Mouse (Mus musculus) 3134 (cell line): ENCODE data around the gene Rell1.

Experiments used
- DNase-seq: peaks from one replicate; pipeline ENCODE4 v3.0.0-alpha.2; 2011; ENCODE audit warnings: low spot score; ENCODE audit not compliant: insufficient read length; ENCODE audit errors: extremely low read depth

Gene Rell1

DNA sequence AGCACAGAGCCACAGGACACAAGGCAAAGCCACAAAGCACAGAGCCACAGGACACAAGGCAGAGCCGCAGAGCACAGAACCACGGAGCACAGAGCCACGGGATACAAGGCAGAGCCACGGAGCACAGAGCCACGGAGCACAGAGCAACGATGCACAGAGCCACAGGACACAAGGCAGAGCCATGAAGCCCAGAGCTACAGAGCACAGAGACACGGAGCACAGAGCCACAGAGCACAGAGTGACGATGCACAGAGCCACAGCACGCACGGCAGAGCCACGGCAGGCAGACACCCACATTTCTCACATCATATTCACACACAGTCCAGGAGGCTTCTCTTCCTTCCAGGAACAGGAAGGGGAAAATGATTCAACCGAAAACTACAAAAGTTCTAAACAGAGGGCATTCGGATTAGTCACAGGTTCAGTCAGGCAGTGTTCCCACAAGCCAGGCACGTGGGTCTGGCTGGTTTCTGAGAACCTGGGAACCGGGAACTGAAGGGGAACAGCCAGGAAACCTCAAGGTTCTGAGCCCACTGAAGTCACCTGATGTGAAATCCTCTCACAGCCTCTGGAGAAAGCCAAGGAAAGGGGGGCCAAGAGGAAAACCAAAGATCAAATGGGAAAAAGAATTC is 15.2 kb downstream of the Rell1 start:
- DNase-seq: peak; percentile 56

- no peak for DNase-seq
These were observed 16.7 kb downstream of the Rell1 start for GRCm38 (mm10) chr5:63952039-63952438.

GRCm38 (mm10) chr5:63951421-63951911 is 17.2 kb downstream of the Rell1 start:
- DNase-seq: no peak

DNA sequence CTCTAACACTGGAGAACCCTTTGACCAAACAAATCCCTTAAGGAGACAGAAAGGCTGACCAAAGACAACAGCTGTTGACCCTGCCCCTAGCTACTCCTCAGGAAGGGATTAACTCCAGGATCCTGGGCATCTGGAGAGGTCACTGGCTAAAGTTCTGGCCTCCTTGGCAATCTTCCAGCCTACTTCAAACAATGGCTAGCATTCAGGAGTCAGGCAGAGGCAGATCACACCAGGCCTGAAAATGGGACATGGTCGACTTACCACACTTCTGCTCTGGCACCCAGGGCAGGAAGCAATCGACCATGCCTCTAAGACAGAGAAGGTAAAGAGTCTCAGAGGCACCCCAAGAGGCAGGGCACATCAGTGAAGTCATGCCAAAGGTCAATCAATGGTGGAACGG is 19.5 kb downstream of the Rell1 start:
- DNase-seq: no peak

DNA sequence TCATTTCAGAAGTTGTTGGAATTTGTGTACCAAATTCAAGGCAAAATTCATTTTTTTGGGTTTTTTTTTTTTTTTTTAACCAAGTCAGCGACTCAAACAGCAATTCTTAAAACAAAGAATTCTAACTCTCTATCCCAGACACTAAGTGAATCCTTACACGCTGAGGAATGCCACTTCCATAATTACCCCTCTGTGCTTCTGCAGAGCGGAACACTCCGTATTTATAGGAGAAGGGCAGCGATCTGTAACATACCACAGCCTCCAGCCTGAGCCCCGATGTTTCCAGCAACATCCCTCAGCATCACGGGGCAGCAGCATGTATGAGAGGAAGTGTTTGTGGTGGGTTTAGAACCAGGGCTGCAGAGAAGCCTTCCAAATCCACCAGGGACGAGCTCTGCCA is 21.2 kb downstream of the Rell1 start:
- no peak for DNase-seq

GRCm38 (mm10) chr5:63943291-63943690 is 25.4 kb downstream of the Rell1 start:
- no peak for DNase-seq

GRCm38 (mm10) chr5:63941891-63942290 is 26.8 kb downstream of the Rell1 start:
- DNase-seq: no peak

GRCm38 (mm10) chr5:63938575-63938974 is 30.1 kb downstream of the Rell1 start:
- DNase-seq: no peak

DNA sequence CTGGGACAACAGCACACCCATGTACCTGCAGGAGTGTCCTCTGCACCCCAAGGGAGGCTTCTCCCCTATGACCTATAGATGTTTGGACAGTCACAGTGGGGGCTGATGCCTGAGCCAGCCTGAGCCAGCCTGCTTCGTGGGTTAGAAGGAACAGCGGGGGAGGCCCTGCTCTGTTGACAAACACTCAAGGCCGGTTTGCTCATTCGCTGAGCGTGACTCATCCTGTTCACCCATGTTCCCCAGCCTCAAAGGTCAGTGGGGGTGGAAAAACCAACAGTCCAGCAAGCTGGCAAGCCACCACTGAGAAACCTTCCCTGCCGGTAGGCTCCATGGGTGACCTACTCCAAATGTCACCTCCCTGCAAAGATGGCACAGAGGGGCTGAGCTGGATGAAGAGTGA is 32.0 kb downstream of the Rell1 start:
- peak; percentile 49 for DNase-seq

DNA sequence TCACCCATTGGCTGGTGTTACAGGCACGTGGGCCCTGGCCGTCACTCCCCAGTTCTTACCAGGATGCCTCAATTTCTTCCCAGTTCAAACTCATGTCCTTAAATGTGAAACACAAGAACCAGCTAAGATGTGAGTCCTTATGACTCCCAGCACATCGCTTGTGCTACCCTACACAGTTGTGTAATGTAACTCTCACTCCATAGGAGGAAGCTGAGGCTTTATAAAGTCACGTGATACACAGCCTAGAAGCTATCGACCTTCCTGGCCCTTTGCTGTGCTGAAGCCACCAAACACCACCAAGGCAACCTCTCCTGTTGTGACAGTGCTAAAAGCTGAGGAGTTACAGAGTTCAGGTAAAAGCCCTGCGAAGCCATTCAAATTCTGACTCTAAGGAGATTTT is 33.1 kb downstream of the Rell1 start:
- no peak for DNase-seq

GRCm38 (mm10) chr5:63932829-63933228 is 35.9 kb downstream of the Rell1 start:
- DNase-seq: no peak

GRCm38 (mm10) chr5:63930824-63931358 is 37.8 kb downstream of the Rell1 start:
- no peak for DNase-seq

- DNase-seq: no peak
These were observed 43.6 kb downstream of the Rell1 start for GRCm38 (mm10) chr5:63925035-63925628.

DNA sequence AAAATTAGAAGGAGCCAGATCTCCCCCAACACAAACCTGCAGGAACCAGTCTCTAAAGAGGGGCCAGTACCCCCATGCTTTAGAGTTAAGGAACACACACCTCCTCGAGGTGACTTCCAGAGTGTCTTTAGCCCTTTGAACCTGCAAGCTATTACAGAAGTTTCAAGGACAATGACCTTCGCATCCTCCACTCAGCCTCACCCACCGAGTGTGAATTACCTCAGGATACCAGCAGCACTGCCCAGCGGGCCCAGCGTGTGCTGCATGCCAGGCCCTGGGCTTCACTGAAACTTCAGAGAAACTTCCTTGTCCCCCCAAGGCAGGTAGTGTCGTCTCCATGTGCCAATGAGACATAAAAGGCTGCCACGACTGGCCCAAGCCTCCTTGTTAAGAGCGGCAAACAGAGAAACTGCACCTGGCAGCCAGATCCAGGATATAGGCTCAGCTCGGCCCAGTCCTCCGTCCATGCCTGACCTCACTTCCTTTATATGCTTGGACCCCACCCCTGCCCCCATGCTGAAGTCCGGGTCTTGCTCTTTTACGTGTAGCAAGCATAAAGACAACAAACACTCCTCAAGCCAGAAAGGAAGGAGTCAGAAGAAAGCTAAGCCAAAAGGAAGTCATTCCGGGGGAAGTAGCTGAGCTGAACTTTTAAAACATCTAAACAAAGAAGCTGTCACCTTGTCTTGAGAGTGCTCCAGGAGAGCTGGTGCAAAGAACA is 45.2 kb downstream of the Rell1 start:
- no peak for DNase-seq

GRCm38 (mm10) chr5:63918201-63918600 is 50.5 kb downstream of the Rell1 start:
- peak; percentile 35 for DNase-seq

- no peak for DNase-seq
These were observed 52.1 kb downstream of the Rell1 start for GRCm38 (mm10) chr5:63916457-63917139.

- DNase-seq: no peak
These were observed 53.8 kb downstream of the Rell1 start for GRCm38 (mm10) chr5:63914896-63915295.

DNA sequence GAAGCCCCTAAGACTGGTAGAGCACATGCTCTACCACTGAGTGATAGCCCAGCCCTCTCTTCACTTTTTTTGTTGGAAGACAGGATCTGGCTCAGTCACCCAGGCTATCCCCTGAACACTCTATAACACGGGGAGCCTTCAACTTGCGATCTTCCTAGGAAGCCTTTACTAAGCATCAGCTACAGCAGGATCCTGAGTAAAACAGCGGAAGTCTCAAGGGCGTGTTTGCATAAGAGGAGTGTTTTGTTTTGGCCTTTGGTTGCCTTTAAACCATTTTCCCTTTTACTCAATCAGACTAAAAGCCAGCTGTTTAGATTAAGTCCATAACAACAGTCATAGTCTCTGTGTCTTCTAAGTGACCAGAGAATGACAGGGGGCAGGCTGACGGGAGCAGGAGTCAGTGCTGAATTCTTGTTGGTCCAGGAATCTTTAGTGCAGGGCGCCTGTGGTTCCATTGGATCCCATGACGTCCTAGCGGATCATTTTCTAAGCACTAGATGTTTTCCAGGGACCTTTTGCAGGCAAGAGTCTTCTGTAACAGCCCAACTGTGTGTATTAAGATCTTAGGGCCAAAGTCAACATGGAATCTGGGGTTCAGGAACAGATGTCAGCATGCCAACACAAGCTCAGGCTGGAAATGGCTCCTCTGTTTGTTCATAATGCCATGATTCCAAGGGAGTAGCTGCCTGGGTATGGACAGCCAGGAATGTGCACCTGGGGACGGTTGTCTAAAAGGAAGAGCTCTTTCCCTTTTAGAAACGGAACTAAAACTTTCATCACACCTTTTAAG is 58.3 kb downstream of the Rell1 start:
- DNase-seq: no peak

DNA sequence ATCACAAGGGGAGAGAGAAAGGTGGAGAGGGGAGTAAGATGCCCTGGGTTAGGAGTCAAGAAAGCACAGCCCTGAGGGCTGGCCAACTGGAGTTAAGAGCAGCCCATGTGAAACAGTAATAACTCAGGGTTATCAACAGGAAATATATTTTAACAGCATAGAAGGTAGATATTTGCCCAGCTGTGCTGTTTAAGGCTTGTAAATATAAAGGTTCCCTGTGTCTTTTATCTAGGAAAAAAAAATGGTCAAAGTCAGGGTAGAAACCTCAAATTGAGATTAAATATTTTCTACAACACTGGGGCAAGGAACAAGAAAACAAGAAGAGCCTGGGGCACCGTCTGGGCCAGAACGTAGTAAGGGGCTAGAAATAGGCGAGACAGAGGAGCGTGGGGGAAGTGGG is 61.2 kb downstream of the Rell1 start:
- no peak for DNase-seq
